Mouse (Mus musculus): ENCODE data around the gene Hrh2. TPM values are rescaled to one million over a fixed set of nuclear protein-coding genes. Genes with fewer than 3 reads are reported as not detected.

The Hrh2 gene
- polyA plus RNA-seq, 1 experiment from 2014 or later = 0.06 TPM

- Histone ChIP-seq H3K36me3 (replicated peaks) (no peaks in the 10 kb centered on the region), H3K9ac (no peak overlapping the region), H3K27me3 (no peaks in the 10 kb centered on the region), H3K4me2 (no peak overlapping the region), H3K27ac (replicated peaks) (no peak overlapping the region), H3K4me1 (replicated peaks) (no peaks in the 10 kb centered on the region), H3K4me3 (replicated peaks) (no peak overlapping the region), H3K9me3 (replicated peaks) (no peaks in the 10 kb centered on the region)
- 61% methylated on average over 8 of the region's 8 CpGs for WGBS (ENCODE audit: insufficient replicate concordance)
- ATAC-seq (ENCODE audit: insufficient read depth) = no peak
Observed at GRCm38 (mm10) chr13:54163363-54163762, 28.6 kb upstream of the Hrh2 start.

- Histone ChIP-seq H3K4me2 (no peak overlapping the region), H3K27ac (replicated peaks) (no peak overlapping the region), H3K9ac (no peak overlapping the region), H3K27me3 (no peaks in the 10 kb centered on the region), H3K36me3 (replicated peaks) (no peaks in the 10 kb centered on the region), H3K4me3 (replicated peaks) (no peak overlapping the region), H3K4me1 (replicated peaks) (no peaks in the 10 kb centered on the region), H3K9me3 (replicated peaks) (no peaks in the 10 kb centered on the region)
- ATAC-seq (ENCODE audit: insufficient read depth) = no peak
- 69% methylated on average over 10 of the region's 10 CpGs for WGBS (ENCODE audit: insufficient replicate concordance)
Observed at GRCm38 (mm10) chr13:54164462-54164861, 27.5 kb upstream of the Hrh2 start.

GRCm38 (mm10) chr13:54165066-54165465, 26.9 kb upstream of the Hrh2 start:
- no peaks in the 10 kb centered on the region for H3K27me3 ChIP-seq
- H3K27ac ChIP-seq (replicated peaks) = no peak overlapping the region
- no peaks in the 10 kb centered on the region for H3K9me3 ChIP-seq (replicated peaks)
- no peak overlapping the region for H3K4me3 ChIP-seq (replicated peaks)
- H3K4me2 ChIP-seq = no peak overlapping the region
- ATAC-seq (ENCODE audit: insufficient read depth) = no peak
- no peaks in the 10 kb centered on the region for H3K36me3 ChIP-seq (replicated peaks)
- WGBS (ENCODE audit: insufficient replicate concordance) = 55% methylated on average over 6 of the region's 6 CpGs
- H3K9ac ChIP-seq = no peak overlapping the region
- H3K4me1 ChIP-seq (replicated peaks) = no peaks in the 10 kb centered on the region

- ATAC-seq (ENCODE audit: insufficient read depth) = no peak
- no peaks in the 10 kb centered on the region for H3K9me3 ChIP-seq (replicated peaks)
- no peaks in the 10 kb centered on the region for H3K4me1 ChIP-seq (replicated peaks)
- H3K9ac ChIP-seq = no peak overlapping the region
- no peak overlapping the region for H3K4me3 ChIP-seq (replicated peaks)
- H3K27ac ChIP-seq (replicated peaks) = no peak overlapping the region
- H3K27me3 ChIP-seq = no peaks in the 10 kb centered on the region
- no peak overlapping the region for H3K4me2 ChIP-seq
- no peaks in the 10 kb centered on the region for H3K36me3 ChIP-seq (replicated peaks)
- WGBS (ENCODE audit: insufficient replicate concordance) = 69% methylated on average over 6 of the region's 6 CpGs
Observed at GRCm38 (mm10) chr13:54165765-54166164, 26.2 kb upstream of the Hrh2 start.

GRCm38 (mm10) chr13:54167036-54167435, 24.9 kb upstream of the Hrh2 start:
- Histone ChIP-seq H3K4me2 (no peak overlapping the region), H3K9me3 (replicated peaks) (no peaks in the 10 kb centered on the region), H3K27ac (replicated peaks) (no peak overlapping the region), H3K36me3 (replicated peaks) (no peaks in the 10 kb centered on the region), H3K27me3 (no peaks in the 10 kb centered on the region), H3K4me1 (replicated peaks) (no peaks in the 10 kb centered on the region), H3K4me3 (replicated peaks) (no peak overlapping the region), H3K9ac (no peak overlapping the region)
- 48% methylated on average over 2 of the region's 2 CpGs for WGBS (ENCODE audit: insufficient replicate concordance)
- ATAC-seq (ENCODE audit: insufficient read depth) = no peak

- WGBS (ENCODE audit: insufficient replicate concordance) = 73% methylated on average over 8 of the region's 8 CpGs
- H3K9me3 ChIP-seq (replicated peaks) = no peaks in the 10 kb centered on the region
- no peak for ATAC-seq (ENCODE audit: insufficient read depth)
- no peak overlapping the region for H3K9ac ChIP-seq
- no peaks in the 10 kb centered on the region for H3K36me3 ChIP-seq (replicated peaks)
- no peak overlapping the region for H3K27ac ChIP-seq (replicated peaks)
- H3K4me1 ChIP-seq (replicated peaks) = no peaks in the 10 kb centered on the region
- H3K27me3 ChIP-seq = no peaks in the 10 kb centered on the region
- no peak overlapping the region for H3K4me3 ChIP-seq (replicated peaks)
- no peak overlapping the region for H3K4me2 ChIP-seq
Observed at GRCm38 (mm10) chr13:54168675-54169074, 23.3 kb upstream of the Hrh2 start.

- no peak for ATAC-seq (ENCODE audit: insufficient read depth)
- no peaks in the 10 kb centered on the region for H3K4me1 ChIP-seq (replicated peaks)
- no peaks in the 10 kb centered on the region for H3K36me3 ChIP-seq (replicated peaks)
- no peaks in the 10 kb centered on the region for H3K27me3 ChIP-seq
- H3K4me3 ChIP-seq (replicated peaks) = no peak overlapping the region
- no peak overlapping the region for H3K4me2 ChIP-seq
- WGBS (ENCODE audit: insufficient replicate concordance) = 60% methylated on average over 6 of the region's 6 CpGs
- no peaks in the 10 kb centered on the region for H3K9me3 ChIP-seq (replicated peaks)
- H3K27ac ChIP-seq (replicated peaks) = no peak overlapping the region
- no peak overlapping the region for H3K9ac ChIP-seq
Observed at GRCm38 (mm10) chr13:54170288-54170687, 21.6 kb upstream of the Hrh2 start.

- ATAC-seq (ENCODE audit: insufficient read depth) = no peak
- Histone ChIP-seq H3K4me1 (replicated peaks) (no peaks in the 10 kb centered on the region), H3K4me3 (replicated peaks) (no peak overlapping the region), H3K36me3 (replicated peaks) (no peaks in the 10 kb centered on the region), H3K9me3 (replicated peaks) (no peaks in the 10 kb centered on the region), H3K27me3 (no peaks in the 10 kb centered on the region), H3K27ac (replicated peaks) (no peak overlapping the region), H3K9ac (no peak overlapping the region), H3K4me2 (no peak overlapping the region)
- WGBS (ENCODE audit: insufficient replicate concordance) = 62% methylated on average over 10 of the region's 10 CpGs
Observed at GRCm38 (mm10) chr13:54171346-54171745, 20.6 kb upstream of the Hrh2 start.

- no peak overlapping the region for H3K27ac ChIP-seq (replicated peaks)
- 45% methylated on average over 3 of the region's 3 CpGs for WGBS (ENCODE audit: insufficient replicate concordance)
Observed at GRCm38 (mm10) chr13:54171761-54172160, 20.2 kb upstream of the Hrh2 start.

GRCm38 (mm10) chr13:54173941-54174340, 18.0 kb upstream of the Hrh2 start:
- Histone ChIP-seq H3K4me3 (replicated peaks) (no peak overlapping the region), H3K27ac (replicated peaks) (no peak overlapping the region), H3K4me1 (replicated peaks) (no peaks in the 10 kb centered on the region), H3K4me2 (no peak overlapping the region), H3K36me3 (replicated peaks) (no peaks in the 10 kb centered on the region), H3K27me3 (no peaks in the 10 kb centered on the region), H3K9ac (no peak overlapping the region), H3K9me3 (replicated peaks) (no peaks in the 10 kb centered on the region)
- ATAC-seq (ENCODE audit: insufficient read depth) = no peak
- WGBS (ENCODE audit: insufficient replicate concordance) = 87% methylated on average over 2 of the region's 2 CpGs

More at GRCm38 (mm10) chr13:54171761-54172160, 20.2 kb upstream of the Hrh2 start:
- no peak overlapping the region for H3K4me3 ChIP-seq (replicated peaks)
- no peak overlapping the region for H3K9ac ChIP-seq
- no peaks in the 10 kb centered on the region for H3K36me3 ChIP-seq (replicated peaks)
- no peak for ATAC-seq (ENCODE audit: insufficient read depth)
- H3K4me1 ChIP-seq (replicated peaks) = no peaks in the 10 kb centered on the region
- H3K27me3 ChIP-seq = no peaks in the 10 kb centered on the region
- no peaks in the 10 kb centered on the region for H3K9me3 ChIP-seq (replicated peaks)
- no peak overlapping the region for H3K4me2 ChIP-seq

- Histone ChIP-seq H3K9me3 (replicated peaks) (no peaks in the 10 kb centered on the region), H3K27me3 (no peaks in the 10 kb centered on the region), H3K4me2 (no peak overlapping the region), H3K36me3 (replicated peaks) (no peaks in the 10 kb centered on the region), H3K27ac (replicated peaks) (no peak overlapping the region), H3K4me1 (replicated peaks) (no peaks in the 10 kb centered on the region), H3K9ac (no peak overlapping the region), H3K4me3 (replicated peaks) (no peak overlapping the region)
- WGBS (ENCODE audit: insufficient replicate concordance) = 63% methylated on average over 4 of the region's 4 CpGs
- ATAC-seq (ENCODE audit: insufficient read depth) = no peak
Observed at GRCm38 (mm10) chr13:54174703-54175102, 17.2 kb upstream of the Hrh2 start.

GRCm38 (mm10) chr13:54175426-54175825, 16.5 kb upstream of the Hrh2 start:
- no peaks in the 10 kb centered on the region for H3K27me3 ChIP-seq
- WGBS (ENCODE audit: insufficient replicate concordance) = 23% methylated on average over 8 of the region's 8 CpGs
- no peaks in the 10 kb centered on the region for H3K36me3 ChIP-seq (replicated peaks)
- no peaks in the 10 kb centered on the region for H3K4me1 ChIP-seq (replicated peaks)
- no peak overlapping the region for H3K9ac ChIP-seq
- no peak overlapping the region for H3K27ac ChIP-seq (replicated peaks)
- no peak overlapping the region for H3K4me2 ChIP-seq
- no peak for ATAC-seq (ENCODE audit: insufficient read depth)
- H3K4me3 ChIP-seq (replicated peaks) = no peak overlapping the region
- no peaks in the 10 kb centered on the region for H3K9me3 ChIP-seq (replicated peaks)
